Mouse (Mus musculus) lung, postnatal 0 days (tissue): Measurements from ENCODE around the gene Dhps. TPM values are rescaled to one million over a fixed set of nuclear protein-coding genes. Genes with fewer than 3 reads are reported as not detected.

Experiments
- ATAC-seq: fragments of 200-750 bp; cut with Nextera tagmentation; 2 replicates; pipeline ENCODE4 v1.8.0; 2017; ENCODE audit warnings: moderate library complexity
- DNase-seq: peaks from one replicate; pipeline ENCODE4 v3.0.0-alpha.2; 2016; ENCODE audit warnings: low spot score
- H3K27ac ChIP-seq: fragments of 300-500 bp; sonication (generic); 2 replicates; pipeline ENCODE4 v1.5.1; 2014; ENCODE audit warnings: antibody characterized with exemption, mild to moderate bottlenecking, low read length, mixed read lengths
- H3K27me3 ChIP-seq: fragments of 300-500 bp; sonication (generic); replicated peaks from 2 replicates; pipeline ENCODE4 v1.6.1; 2014; ENCODE audit warnings: low read length, mixed read lengths; ENCODE audit not compliant: insufficient read depth
- H3K36me3 ChIP-seq: fragments of 300-500 bp; sonication (generic); 2 replicates; pipeline ENCODE4 v1.6.1; 2014; ENCODE audit warnings: low read length, mixed read lengths; ENCODE audit not compliant: insufficient read depth
- H3K4me1 ChIP-seq: fragments of 300-500 bp; sonication (generic); 2 replicates; pipeline ENCODE4 v1.6.1; 2014; ENCODE audit warnings: antibody characterized with exemption, low read depth, low read length, mixed read lengths; ENCODE audit not compliant: insufficient read depth
- H3K4me2 ChIP-seq: fragments of 300-500 bp; sonication (generic); replicated peaks from 2 replicates; pipeline ENCODE4 v1.6.1; 2014; ENCODE audit warnings: low read depth, mild to moderate bottlenecking, low read length, moderate library complexity, mixed read lengths
- H3K4me3 ChIP-seq: fragments of 300-500 bp; sonication (generic); 2 replicates; pipeline ENCODE4 v1.5.1; 2014; ENCODE audit warnings: low read depth, low read length
- H3K9ac ChIP-seq: fragments of 300-500 bp; sonication (generic); replicated peaks from 2 replicates; pipeline ENCODE4 v1.6.1; 2014; ENCODE audit warnings: low read depth, mild to moderate bottlenecking
- H3K9me3 ChIP-seq: fragments of 300-500 bp; sonication (generic); 2 replicates; pipeline ENCODE4 v1.6.1; 2016; ENCODE audit warnings: low read length, mixed read lengths
- CTCF ChIP-seq: IDR thresholded peaks from 2 replicates; pipeline ENCODE4 v1.5.1; 2016; ENCODE audit warnings: antibody characterized with exemption, mild to moderate bottlenecking
- EP300 ChIP-seq: IDR thresholded peaks from 2 replicates; pipeline ENCODE4 v1.6.1; 2016; ENCODE audit warnings: antibody characterized with exemption, mild to moderate bottlenecking, control low read depth
- WGBS: fragments of 180-500 bp; shearing (Covaris S2); extraction: QIAGEN DNeasy Blood & Tissue Kit; methylation state at CpG from one replicate; pipeline ENCODE4 v1.1.7; 2014; 5-methylcytosine and 5-hydroxymethylcytosine counted together
- polyA plus RNA-seq: library from polyadenylated mRNA; unstranded; fragments of >200 nt; fragmentation: Nextera tagmentation; extraction: Ambion mirVana; gene quantifications from 2 replicates; pipeline ENCODE4 v1.2.1, GENCODE M21; 2015

Gene Dhps
- polyA plus RNA-seq, 1 experiment from 2014 or later = 48.3 TPM

DNA sequence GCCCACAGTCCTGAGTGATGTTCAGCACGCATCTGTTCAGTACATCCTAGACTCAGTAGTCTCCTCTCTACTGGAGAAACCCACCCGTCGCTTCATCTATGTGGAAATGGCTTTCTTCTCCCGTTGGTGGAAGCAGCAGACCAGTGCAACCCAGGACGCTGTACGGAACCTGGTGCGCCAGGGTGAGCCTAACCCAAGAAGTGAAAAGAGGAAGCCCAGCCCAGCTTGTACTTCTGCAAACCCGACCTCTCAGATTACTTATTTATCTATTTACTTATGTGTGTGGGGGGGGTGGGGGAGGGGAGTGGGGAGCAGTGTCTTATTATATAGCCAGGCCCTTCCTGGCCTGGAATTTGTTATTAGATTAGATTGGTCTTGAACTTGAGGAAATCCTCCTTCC lies 13.1 kb downstream of the Dhps start:
- Histone ChIP-seq H3K4me2 (no peak overlapping the region; the same call in 1 of the 2 replicates), H3K9me3 (no peaks in the 10 kb centered on the region), H3K4me3 (no peak overlapping the region), H3K27me3 (no peaks in the 10 kb centered on the region), H3K4me1 (peaks cover 4% of the 10 kb centered on the region), H3K27ac (no peak overlapping the region), H3K36me3 (peaks cover 10% of the 10 kb centered on the region; the same call in 1 of the 2 replicates), H3K9ac (no peak overlapping the region)
- TF ChIP-seq CTCF (no peak), EP300 (no peak)
- WGBS = 71% methylated on average over 8 of the region's 8 CpGs
- no peak for DNase-seq
- no peak for ATAC-seq

DNA sequence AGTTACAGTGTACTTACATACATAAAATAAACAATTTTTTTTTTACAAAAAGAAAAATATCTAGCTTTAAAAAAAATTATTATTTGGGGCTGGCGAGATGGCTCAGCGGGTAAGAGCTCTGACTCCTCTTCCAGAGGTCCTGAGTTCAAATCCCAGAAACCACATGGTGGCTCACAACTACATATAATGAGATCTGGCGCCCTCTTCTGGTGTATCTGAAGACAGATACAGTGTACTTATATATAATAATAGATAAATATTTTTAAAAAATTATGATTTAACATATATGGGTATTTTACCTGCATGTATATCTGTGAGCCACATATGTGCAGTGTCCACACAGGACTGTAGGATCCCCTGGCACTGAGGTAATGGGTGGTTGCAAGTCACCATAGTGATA lies 14.7 kb downstream of the Dhps start:
- Histone ChIP-seq H3K4me1 (peaks cover 3% of the 10 kb centered on the region), H3K27me3 (no peaks in the 10 kb centered on the region), H3K4me3 (no peak overlapping the region), H3K9ac (no peak overlapping the region), H3K27ac (no peak overlapping the region), H3K4me2 (no peak overlapping the region), H3K36me3 (peaks cover 10% of the 10 kb centered on the region; the same call in 1 of the 2 replicates), H3K9me3 (no peaks in the 10 kb centered on the region)
- no peak for TF ChIP-seq EP300
- peak; percentile 27 for TF ChIP-seq CTCF
- DNase-seq (no peak), ATAC-seq (no peak)
- 83% methylated on average over 3 of the region's 3 CpGs for WGBS

GRCm38 (mm10) chr8:85088771-85089170 lies 17.2 kb downstream of the Dhps start:
- Histone ChIP-seq H3K4me1 (no peaks in the 10 kb centered on the region), H3K9me3 (no peaks in the 10 kb centered on the region), H3K36me3 (peaks cover 10% of the 10 kb centered on the region; the same call in 1 of the 2 replicates), H3K4me2 (no peak overlapping the region), H3K27ac (no peak overlapping the region), H3K4me3 (no peak overlapping the region), H3K9ac (no peak overlapping the region), H3K27me3 (no peaks in the 10 kb centered on the region)
- TF ChIP-seq CTCF = no peak
- TF ChIP-seq EP300 = no peak
- DNase-seq (no peak), ATAC-seq (no peak)
- 62% methylated on average over 2 of the region's 2 CpGs for WGBS

GRCm38 (mm10) chr8:85090856-85091255 lies 19.3 kb downstream of the Dhps start:
- no peaks in the 10 kb centered on the region for H3K27me3 ChIP-seq
- peaks cover 10% of the 10 kb centered on the region; the same call in 1 of the 2 replicates for H3K36me3 ChIP-seq
- no peaks in the 10 kb centered on the region for H3K9me3 ChIP-seq
- H3K9ac ChIP-seq = no peak overlapping the region
- no peak overlapping the region for H3K4me2 ChIP-seq
- H3K4me1 ChIP-seq = no peaks in the 10 kb centered on the region
- ATAC-seq = no peak
- H3K27ac ChIP-seq = no peak overlapping the region
- H3K4me3 ChIP-seq = no peak overlapping the region
- TF ChIP-seq CTCF (no peak), EP300 (no peak)
- 84% methylated on average over 11 of the region's 11 CpGs for WGBS
- no peak for DNase-seq

GRCm38 (mm10) chr8:85091526-85092090 lies 20.1 kb downstream of the Dhps start:
- no peak overlapping the region for H3K4me2 ChIP-seq
- TF ChIP-seq EP300 (no peak), CTCF (no peak)
- no peak for DNase-seq
- 42% methylated on average over 21 of the region's 21 CpGs for WGBS
- H3K4me3 ChIP-seq = no peak overlapping the region
- H3K9me3 ChIP-seq = no peaks in the 10 kb centered on the region
- no peak overlapping the region for H3K27ac ChIP-seq
- H3K4me1 ChIP-seq = no peaks in the 10 kb centered on the region
- H3K36me3 ChIP-seq = peaks cover 17% of the 10 kb centered on the region
- no peaks in the 10 kb centered on the region for H3K27me3 ChIP-seq
- 0 out of 2 replicates have a peak, but pooled peaks have one; percentile 35 for ATAC-seq
- no peak overlapping the region for H3K9ac ChIP-seq

GRCm38 (mm10) chr8:85095051-85095450 lies 23.5 kb downstream of the Dhps start:
- 91% methylated on average over 13 of the region's 13 CpGs for WGBS

More at GRCm38 (mm10) chr8:85095051-85095450, 23.5 kb downstream of the Dhps start:
- H3K36me3 ChIP-seq = peaks cover 22% of the 10 kb centered on the region; the same call in 1 of the 2 replicates
- H3K4me1 ChIP-seq = no peaks in the 10 kb centered on the region
- H3K27me3 ChIP-seq = no peaks in the 10 kb centered on the region
- DNase-seq (no peak), ATAC-seq (no peak)
- no peak for TF ChIP-seq EP300
- no peak for TF ChIP-seq CTCF
- no peak overlapping the region for H3K4me3 ChIP-seq
- no peak overlapping the region for H3K4me2 ChIP-seq
- no peak overlapping the region for H3K9ac ChIP-seq
- no peak overlapping the region for H3K27ac ChIP-seq
- H3K9me3 ChIP-seq = no peaks in the 10 kb centered on the region
